Mouse (Mus musculus): Measurements from ENCODE around the gene Esrrg. TPM values are rescaled to one million over a fixed set of nuclear protein-coding genes. Genes with fewer than 3 reads are reported as not detected.

The Esrrg gene
- polyA plus RNA-seq, 1 experiment from 2014 or later = 31.6 TPM

DNA sequence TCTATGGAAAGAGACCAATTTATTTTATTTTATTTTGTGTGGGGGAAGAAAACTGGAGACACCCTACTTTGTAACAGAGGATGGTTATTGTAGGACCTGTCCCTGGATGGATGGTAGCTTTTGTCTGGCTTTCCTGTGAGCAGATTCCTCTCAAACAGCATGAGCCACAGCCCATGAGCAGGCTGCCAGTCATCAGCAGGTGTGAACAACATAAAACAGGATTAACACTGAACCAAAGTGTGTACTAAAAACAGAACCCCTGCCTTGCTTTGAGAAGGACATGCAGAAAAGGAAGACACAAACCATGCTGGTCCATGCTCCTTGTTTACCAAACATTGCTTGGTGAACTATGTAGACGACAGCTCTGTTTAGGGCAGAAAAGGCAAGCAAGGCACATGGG lies 402.3 kb downstream of the Esrrg start:
- Histone ChIP-seq H3K9me3 (replicated peaks) (no peaks in the 10 kb centered on the region), H3K4me1 (no peaks in the 10 kb centered on the region), H3K9ac (replicated peaks) (no peak overlapping the region), H3K27me3 (replicated peaks) (0 out of 2 replicates have a peak, but pooled peaks cover 5% of the 10 kb centered on the region), H3K36me3 (no peaks in the 10 kb centered on the region), H3K27ac (replicated peaks) (no peak overlapping the region), H3K4me3 (replicated peaks) (no peak overlapping the region), H3K4me2 (no peak overlapping the region)
- ATAC-seq (ENCODE audit: low FRiP score) = no peak
- 90% methylated on average over 1 of the region's 1 CpGs for WGBS

DNA sequence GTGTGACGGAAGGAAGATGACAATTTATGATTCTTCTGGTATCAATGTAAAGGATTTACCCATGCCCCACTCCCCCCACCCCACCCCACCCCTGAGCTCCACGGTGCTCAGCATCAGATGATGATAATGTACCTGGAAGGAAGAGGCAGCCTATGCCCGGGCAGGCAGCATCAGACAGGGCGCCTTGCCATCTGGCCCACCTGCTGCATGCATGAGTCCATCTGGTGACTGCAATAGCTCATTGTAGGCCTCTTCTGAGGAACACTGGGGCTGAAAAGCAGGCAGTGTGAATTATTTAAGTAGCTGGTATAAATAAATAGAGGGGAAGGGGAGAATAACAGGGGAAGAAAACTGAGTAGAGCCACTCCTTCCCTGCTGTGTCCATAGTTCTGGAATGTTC lies 405.8 kb downstream of the Esrrg start:
- Histone ChIP-seq H3K9ac (replicated peaks) (no peak overlapping the region), H3K36me3 (no peaks in the 10 kb centered on the region), H3K27me3 (replicated peaks) (peaks cover 5% of the 10 kb centered on the region; the same call in 1 of the 2 replicates), H3K4me3 (replicated peaks) (no peak overlapping the region), H3K4me1 (peaks cover 3% of the 10 kb centered on the region; the same call in 1 of the 2 replicates), H3K9me3 (replicated peaks) (no peaks in the 10 kb centered on the region), H3K4me2 (no peak overlapping the region), H3K27ac (replicated peaks) (no peak overlapping the region)
- 47% methylated on average over 4 of the region's 4 CpGs for WGBS
- ATAC-seq (ENCODE audit: low FRiP score) = no peak

DNA sequence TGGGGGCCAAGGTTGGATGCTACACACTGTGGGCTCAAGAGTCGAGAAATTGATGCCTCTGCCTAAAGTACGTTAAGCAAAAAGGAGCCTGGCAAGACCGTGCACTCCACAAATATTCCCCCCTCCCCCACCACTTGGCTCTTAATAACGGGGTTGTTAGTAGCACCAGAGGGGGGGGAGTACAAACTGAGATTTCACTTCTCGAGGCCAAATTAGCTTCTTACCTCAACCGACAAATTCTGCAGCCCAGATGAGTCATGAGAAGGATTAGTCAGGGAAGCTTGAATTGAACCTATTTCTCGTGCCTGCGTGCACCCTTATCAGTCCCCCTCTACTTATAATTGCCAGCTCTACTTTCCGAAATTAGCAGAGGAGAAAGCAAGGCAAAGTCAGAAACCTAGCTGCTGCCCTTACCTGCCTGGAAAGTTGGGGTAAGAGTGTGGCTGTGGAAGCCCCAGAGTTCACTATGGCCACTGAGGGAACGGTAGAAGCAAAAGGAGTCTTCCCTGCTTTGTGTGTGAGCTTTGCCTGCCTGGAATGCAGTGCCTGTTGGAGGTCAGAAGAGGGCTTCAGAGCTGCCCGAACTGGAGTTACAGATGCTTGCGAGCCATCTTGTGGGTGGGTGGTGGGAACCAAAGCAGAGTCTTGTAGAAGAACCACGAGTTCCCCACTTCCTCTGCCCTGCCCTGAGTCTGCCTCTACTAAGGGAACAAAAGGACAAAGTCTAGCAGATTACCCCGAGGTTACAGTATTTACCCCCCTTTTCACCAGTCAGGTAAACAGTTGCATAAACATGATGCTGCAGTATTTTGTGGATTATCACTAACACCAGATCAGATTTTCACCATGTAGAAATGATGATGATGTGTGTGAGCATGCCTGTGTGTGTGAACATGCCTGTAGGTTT lies 409.6 kb downstream of the Esrrg start:
- ATAC-seq (ENCODE audit: low FRiP score) = no peak
- no peak overlapping the region for H3K27ac ChIP-seq (replicated peaks)
- H3K4me2 ChIP-seq = no peak overlapping the region
- no peaks in the 10 kb centered on the region for H3K36me3 ChIP-seq
- no peak overlapping the region for H3K4me3 ChIP-seq (replicated peaks)
- no peak overlapping the region for H3K9ac ChIP-seq (replicated peaks)
- peaks cover 5% of the 10 kb centered on the region; the same call in 1 of the 2 replicates for H3K27me3 ChIP-seq (replicated peaks)
- no peaks in the 10 kb centered on the region for H3K9me3 ChIP-seq (replicated peaks)
- 52% methylated on average over 14 of the region's 14 CpGs for WGBS
- peaks cover 3% of the 10 kb centered on the region; the same call in 1 of the 2 replicates for H3K4me1 ChIP-seq

DNA sequence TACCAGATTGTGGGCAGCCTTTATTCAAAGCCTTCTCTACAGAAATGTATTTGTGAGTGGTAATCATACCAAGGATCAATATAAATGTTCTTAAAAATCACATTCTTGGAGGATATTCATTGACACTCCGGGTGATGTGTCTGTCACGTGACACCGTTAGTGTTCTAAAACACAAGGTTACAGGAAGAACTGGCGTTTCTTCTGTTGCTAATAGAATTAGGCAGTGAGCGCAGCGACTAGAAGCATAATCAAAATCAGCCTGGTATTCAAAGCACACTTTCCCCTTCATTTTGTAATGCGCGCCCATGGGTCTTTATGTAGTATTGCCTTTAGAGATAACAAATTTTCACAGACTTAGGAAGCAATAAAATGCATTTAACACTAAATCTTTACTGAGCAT lies 420.6 kb downstream of the Esrrg start:
- Histone ChIP-seq H3K9ac (replicated peaks) (no peak overlapping the region), H3K9me3 (replicated peaks) (no peaks in the 10 kb centered on the region), H3K27me3 (replicated peaks) (no peaks in the 10 kb centered on the region), H3K27ac (replicated peaks) (no peak overlapping the region), H3K4me3 (replicated peaks) (no peak overlapping the region), H3K36me3 (no peaks in the 10 kb centered on the region), H3K4me1 (peaks cover 12% of the 10 kb centered on the region), H3K4me2 (no peak overlapping the region)
- 42% methylated on average over 8 of the region's 8 CpGs for WGBS
- no peak for ATAC-seq (ENCODE audit: low FRiP score)

DNA sequence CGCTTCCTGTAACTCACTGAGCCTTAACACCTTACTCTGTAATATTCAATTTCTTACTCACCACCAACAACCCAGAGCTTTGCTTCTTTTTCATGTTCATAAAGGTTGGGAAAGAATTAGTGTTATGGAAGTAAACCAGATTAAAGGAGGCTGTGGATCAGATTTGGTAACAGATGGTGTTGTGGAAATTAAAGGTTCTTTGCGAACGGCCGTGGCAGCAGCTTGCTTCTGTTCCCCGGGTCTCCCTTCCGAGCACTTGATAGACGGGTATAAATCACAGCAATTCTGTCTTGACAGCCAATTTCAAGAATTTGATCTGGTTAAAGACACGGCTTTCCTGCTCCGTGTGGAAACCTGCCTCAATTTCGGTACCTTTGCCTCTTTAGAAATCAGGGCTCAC lies 421.5 kb downstream of the Esrrg start:
- Histone ChIP-seq H3K27me3 (replicated peaks) (no peaks in the 10 kb centered on the region), H3K9me3 (replicated peaks) (no peaks in the 10 kb centered on the region), H3K4me2 (no peak overlapping the region), H3K36me3 (no peaks in the 10 kb centered on the region), H3K9ac (replicated peaks) (no peak overlapping the region), H3K27ac (replicated peaks) (no peak overlapping the region), H3K4me3 (replicated peaks) (no peak overlapping the region), H3K4me1 (peaks cover 12% of the 10 kb centered on the region)
- WGBS = 22% methylated on average over 10 of the region's 10 CpGs
- no peak for ATAC-seq (ENCODE audit: low FRiP score)

DNA sequence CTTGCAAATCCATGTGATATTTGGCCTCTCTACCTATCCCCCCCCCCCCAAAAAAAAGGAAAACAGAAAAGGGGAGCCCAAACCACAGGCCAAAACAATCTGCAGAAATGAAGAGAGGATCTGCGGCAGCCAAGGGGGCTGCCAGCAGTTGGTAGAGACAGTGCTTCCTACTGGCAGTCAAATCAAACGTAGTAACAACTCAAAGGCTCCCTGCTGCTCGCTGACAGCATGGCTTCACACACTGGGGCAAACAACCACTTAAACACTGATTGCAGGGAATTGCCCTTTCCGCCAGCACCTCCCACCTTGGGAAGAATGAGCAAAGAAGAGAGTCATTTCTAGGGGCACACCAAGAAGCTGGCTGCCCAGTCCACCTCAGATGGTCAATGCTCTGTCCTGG lies 422.7 kb downstream of the Esrrg start:
- Histone ChIP-seq H3K4me3 (replicated peaks) (no peak overlapping the region), H3K27me3 (replicated peaks) (0 out of 2 replicates have a peak, but pooled peaks cover 2% of the 10 kb centered on the region), H3K9me3 (replicated peaks) (no peaks in the 10 kb centered on the region), H3K4me2 (no peak overlapping the region), H3K4me1 (peaks cover 12% of the 10 kb centered on the region), H3K9ac (replicated peaks) (no peak overlapping the region), H3K36me3 (no peaks in the 10 kb centered on the region), H3K27ac (replicated peaks) (no peak overlapping the region)
- WGBS = 16% methylated on average over 4 of the region's 4 CpGs
- no peak for ATAC-seq (ENCODE audit: low FRiP score)

DNA sequence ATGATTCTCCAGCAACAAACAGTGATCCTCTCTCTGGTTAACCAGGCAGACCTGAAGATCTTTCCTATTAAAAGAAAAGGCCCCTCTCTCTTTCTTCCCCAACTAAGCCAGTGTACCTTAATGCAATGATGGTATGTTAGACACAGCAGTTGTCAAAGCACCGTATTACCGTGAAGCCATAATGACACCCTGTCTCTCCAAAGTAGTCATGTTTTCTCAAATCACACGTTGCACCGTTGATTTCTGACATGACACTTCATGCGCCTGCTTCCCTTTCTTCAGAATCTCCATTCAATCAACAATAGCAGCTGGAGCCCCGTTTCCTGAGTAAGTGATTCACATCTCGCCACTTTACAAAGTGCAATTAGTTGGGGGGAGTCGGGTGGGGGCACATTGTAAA lies 427.4 kb downstream of the Esrrg start:
- peaks cover 5% of the 10 kb centered on the region; the same call in 1 of the 2 replicates for H3K4me1 ChIP-seq
- peaks cover 6% of the 10 kb centered on the region; the same call in 1 of the 2 replicates for H3K27me3 ChIP-seq (replicated peaks)
- H3K27ac ChIP-seq (replicated peaks) = no peak overlapping the region
- H3K4me3 ChIP-seq (replicated peaks) = no peak overlapping the region
- H3K36me3 ChIP-seq = no peaks in the 10 kb centered on the region
- H3K4me2 ChIP-seq = no peak overlapping the region
- 25% methylated on average over 8 of the region's 8 CpGs for WGBS
- no peak overlapping the region for H3K9ac ChIP-seq (replicated peaks)
- H3K9me3 ChIP-seq (replicated peaks) = no peaks in the 10 kb centered on the region
- no peak for ATAC-seq (ENCODE audit: low FRiP score)

DNA sequence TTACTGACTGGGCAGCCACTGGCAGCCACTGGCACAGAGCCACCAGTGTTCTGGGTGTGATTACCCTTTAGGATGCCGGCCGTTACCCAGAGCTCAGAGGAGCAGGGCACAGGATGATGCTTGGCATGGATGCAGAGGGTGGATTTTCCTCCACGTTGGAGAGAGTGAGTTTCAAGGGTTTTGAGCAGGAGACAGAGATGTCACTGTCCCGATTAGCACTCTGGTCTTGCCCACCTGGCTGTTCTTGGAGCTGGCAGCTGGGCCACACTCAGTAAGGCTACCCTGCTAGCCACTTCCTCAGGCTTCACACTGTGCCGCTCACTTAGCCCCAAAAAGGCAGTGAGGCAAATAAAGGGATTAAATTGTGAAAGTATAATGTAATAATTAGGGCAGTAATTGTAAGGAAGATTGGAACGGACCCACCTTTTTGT lies 438.1 kb downstream of the Esrrg start:
- no peak for ATAC-seq (ENCODE audit: low FRiP score)
- H3K4me3 ChIP-seq (replicated peaks) = no peak overlapping the region
- H3K9ac ChIP-seq (replicated peaks) = no peak overlapping the region
- no peak overlapping the region for H3K27ac ChIP-seq (replicated peaks)
- no peaks in the 10 kb centered on the region for H3K4me1 ChIP-seq
- 77% methylated on average over 6 of the region's 6 CpGs for WGBS
- no peak overlapping the region for H3K4me2 ChIP-seq
- H3K27me3 ChIP-seq (replicated peaks) = no peaks in the 10 kb centered on the region
- H3K9me3 ChIP-seq (replicated peaks) = no peaks in the 10 kb centered on the region
- H3K36me3 ChIP-seq = no peaks in the 10 kb centered on the region

DNA sequence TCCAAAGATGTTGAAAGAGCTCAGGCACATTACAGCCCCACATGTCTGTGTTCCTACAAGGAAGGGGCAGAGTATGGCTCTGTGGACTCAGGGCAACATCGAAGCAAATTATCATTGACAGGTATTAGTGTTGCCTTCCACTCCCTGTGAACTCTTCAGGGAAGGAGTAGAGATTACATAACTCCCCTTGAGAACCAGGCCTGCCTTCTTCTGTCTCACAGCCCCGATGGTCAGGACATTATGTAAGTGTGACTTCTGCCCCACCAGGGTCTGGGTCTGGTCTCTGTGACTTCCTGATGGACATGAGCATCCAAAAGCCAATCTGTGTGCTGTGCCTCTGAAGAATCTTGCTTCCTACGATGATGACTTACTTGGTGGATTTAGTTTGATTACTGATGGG lies 438.6 kb downstream of the Esrrg start:
- Histone ChIP-seq H3K4me2 (no peak overlapping the region), H3K36me3 (no peaks in the 10 kb centered on the region), H3K27ac (replicated peaks) (no peak overlapping the region), H3K4me3 (replicated peaks) (no peak overlapping the region), H3K9ac (replicated peaks) (no peak overlapping the region), H3K27me3 (replicated peaks) (no peaks in the 10 kb centered on the region), H3K9me3 (replicated peaks) (no peaks in the 10 kb centered on the region), H3K4me1 (no peaks in the 10 kb centered on the region)
- WGBS = 85% methylated on average over 3 of the region's 3 CpGs
- ATAC-seq (ENCODE audit: low FRiP score) = no peak

DNA sequence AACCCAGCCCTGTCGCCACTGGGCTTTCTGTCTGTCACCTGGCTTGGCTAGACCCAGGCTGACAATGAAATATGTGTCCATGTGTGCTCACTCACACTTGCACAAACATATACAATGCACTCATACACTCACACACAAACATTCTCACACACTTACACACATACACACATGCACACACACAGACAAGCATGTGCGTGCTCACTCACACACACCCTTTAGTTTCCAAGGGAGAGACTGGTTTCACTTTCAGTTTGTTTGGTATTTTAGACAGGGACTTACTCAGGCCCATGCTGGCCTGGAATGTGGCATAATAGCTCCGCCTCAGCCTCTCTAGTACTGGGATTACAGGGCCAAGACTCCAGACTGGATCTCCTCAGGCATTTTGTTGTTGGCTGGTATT lies 447.3 kb downstream of the Esrrg start:
- H3K4me3 ChIP-seq (replicated peaks) = no peak overlapping the region
- no peak for ATAC-seq (ENCODE audit: low FRiP score)
- H3K9ac ChIP-seq (replicated peaks) = no peak overlapping the region
- no peaks in the 10 kb centered on the region for H3K9me3 ChIP-seq (replicated peaks)
- 79% methylated on average over 3 of the region's 3 CpGs for WGBS
- H3K27me3 ChIP-seq (replicated peaks) = no peaks in the 10 kb centered on the region
- H3K4me2 ChIP-seq = no peak overlapping the region
- H3K4me1 ChIP-seq = no peaks in the 10 kb centered on the region
- H3K36me3 ChIP-seq = no peaks in the 10 kb centered on the region
- H3K27ac ChIP-seq (replicated peaks) = no peak overlapping the region

DNA sequence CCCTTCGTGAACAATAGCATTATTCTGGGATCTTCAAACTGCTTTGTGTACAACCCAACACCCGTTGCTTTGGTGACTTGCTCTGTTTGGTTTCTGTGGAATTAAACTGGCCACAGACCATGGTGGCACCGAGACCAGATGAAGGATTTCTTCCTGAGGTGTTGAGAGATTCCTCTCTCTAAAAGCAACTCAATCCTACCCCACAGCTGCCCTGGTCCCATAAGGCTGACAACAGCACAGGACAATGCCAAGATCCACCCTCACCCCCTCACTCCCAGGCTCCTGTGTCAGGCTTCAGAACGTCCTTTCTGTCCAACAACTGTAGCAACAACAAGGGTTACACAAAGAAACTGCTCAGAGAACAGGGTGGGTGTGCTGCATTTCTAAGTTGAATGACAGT lies 449.3 kb downstream of the Esrrg start:
- Histone ChIP-seq H3K4me1 (no peaks in the 10 kb centered on the region), H3K36me3 (no peaks in the 10 kb centered on the region), H3K27me3 (replicated peaks) (no peaks in the 10 kb centered on the region), H3K4me2 (no peak overlapping the region), H3K4me3 (replicated peaks) (no peak overlapping the region), H3K27ac (replicated peaks) (no peak overlapping the region), H3K9ac (replicated peaks) (no peak overlapping the region), H3K9me3 (replicated peaks) (no peaks in the 10 kb centered on the region)
- 61% methylated on average over 4 of the region's 4 CpGs for WGBS
- ATAC-seq (ENCODE audit: low FRiP score) = no peak

DNA sequence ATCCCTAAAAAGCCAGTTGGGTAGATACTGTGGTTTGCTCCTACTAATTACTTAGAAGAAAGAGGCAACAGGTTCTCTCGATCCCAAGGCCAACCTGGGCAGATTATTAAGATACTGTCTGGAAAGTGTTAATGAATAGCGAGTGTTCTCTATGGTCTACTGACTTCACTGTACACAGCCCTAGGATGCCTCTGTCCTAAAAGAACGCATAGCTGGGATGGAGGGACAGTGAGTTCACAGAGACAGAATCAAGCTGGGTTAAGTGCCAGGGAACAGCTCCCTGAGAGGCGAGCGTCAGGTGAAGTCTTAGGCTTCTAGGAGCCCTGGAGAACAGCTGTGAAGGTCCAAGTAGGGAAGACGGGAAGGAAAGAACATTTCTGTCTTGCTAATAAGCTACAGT lies 450.4 kb downstream of the Esrrg start:
- H3K4me1 ChIP-seq = no peaks in the 10 kb centered on the region
- H3K27ac ChIP-seq (replicated peaks) = no peak overlapping the region
- no peaks in the 10 kb centered on the region for H3K36me3 ChIP-seq
- no peak overlapping the region for H3K4me2 ChIP-seq
- H3K9ac ChIP-seq (replicated peaks) = no peak overlapping the region
- 92% methylated on average over 6 of the region's 6 CpGs for WGBS
- H3K9me3 ChIP-seq (replicated peaks) = no peaks in the 10 kb centered on the region
- ATAC-seq (ENCODE audit: low FRiP score) = no peak
- H3K4me3 ChIP-seq (replicated peaks) = no peak overlapping the region
- H3K27me3 ChIP-seq (replicated peaks) = no peaks in the 10 kb centered on the region
